Mouse (Mus musculus) spleen, adult 2 months (tissue): Measurements from ENCODE around the gene Maml3. TPM values are rescaled to one million over a fixed set of nuclear protein-coding genes. Genes with fewer than 3 reads are reported as not detected.

Experiments
- DNase-seq, 2 experiments: peaks; one replicate each; pipeline versions ENCODE4 v3.0.0 to v3.0.0-alpha.2; 2012 to 2021; ENCODE audit warnings: low spot score in 2 of 2, low read depth in 1 of 2
- H3K27ac ChIP-seq: fragments of 200-500 bp; 2 replicates; pipeline ENCODE4 v1.5.1; 2012; ENCODE audit warnings: low read length, inconsistent platforms; ENCODE audit not compliant: insufficient read depth
- H3K27me3 ChIP-seq: fragments of 200-500 bp; 2 replicates; pipeline ENCODE4 v1.6.1; 2012; ENCODE audit warnings: mild to moderate bottlenecking, moderate library complexity, low read length, inconsistent platforms; ENCODE audit not compliant: control insufficient read depth, insufficient read depth
- H3K36me3 ChIP-seq: fragments of 200-500 bp; 2 replicates; pipeline ENCODE4 v1.6.1; 2012; ENCODE audit warnings: mild to moderate bottlenecking, low read length, inconsistent platforms; ENCODE audit not compliant: control insufficient read depth, insufficient read depth
- H3K4me1 ChIP-seq: fragments of 200-500 bp; 2 replicates; pipeline ENCODE4 v1.6.1; 2011; ENCODE audit warnings: inconsistent platforms; ENCODE audit not compliant: control insufficient read depth, insufficient read depth, insufficient read length
- H3K4me3 ChIP-seq: fragments of 200-500 bp; 2 replicates; pipeline ENCODE4 v1.5.1; 2011; ENCODE audit warnings: mild to moderate bottlenecking, inconsistent platforms; ENCODE audit not compliant: insufficient read depth, insufficient read length; ENCODE audit errors: extremely low read depth
- CTCF ChIP-seq: fragments of 200-500 bp; IDR thresholded peaks from 2 replicates; pipeline ENCODE4 v1.5.1; 2011; ENCODE audit warnings: mild to moderate bottlenecking, inconsistent platforms; ENCODE audit not compliant: insufficient read depth, insufficient read length, insufficient replicate concordance; ENCODE audit errors: extremely low read depth
- POLR2A ChIP-seq: fragments of 200-500 bp; IDR thresholded peaks from 2 replicates; pipeline ENCODE4 v1.6.1; 2011; ENCODE audit warnings: low read depth, low read length, inconsistent platforms
- WGBS: fragments of 180-500 bp; shearing (Covaris S2); methylation state at CpG from one replicate; pipeline ENCODE4 v1.1.7; 2018; 5-methylcytosine and 5-hydroxymethylcytosine counted together
- polyA plus RNA-seq: library from polyadenylated mRNA; depleted of rRNA; stranded (reverse); fragments of >200 nt; gene quantifications from 2 replicates; pipeline ENCODE4 v1.2.3, GENCODE M21; 2012

Gene Maml3
- polyA plus RNA-seq, 1 experiment = 2.7 TPM

GRCm38 (mm10) chr3:52018103-52018439 is 86.8 kb downstream of the Maml3 start:
- Histone ChIP-seq H3K27ac (no peak overlapping the region), H3K27me3 (no peaks in the 10 kb centered on the region), H3K4me3 (no peak overlapping the region), H3K36me3 (no peaks in the 10 kb centered on the region), H3K4me1 (no peaks in the 10 kb centered on the region)
- WGBS = 75% methylated on average over 5 of the region's 5 CpGs
- TF ChIP-seq CTCF = no peak
- TF ChIP-seq POLR2A = no peak
- DNase-seq = no peak

DNA sequence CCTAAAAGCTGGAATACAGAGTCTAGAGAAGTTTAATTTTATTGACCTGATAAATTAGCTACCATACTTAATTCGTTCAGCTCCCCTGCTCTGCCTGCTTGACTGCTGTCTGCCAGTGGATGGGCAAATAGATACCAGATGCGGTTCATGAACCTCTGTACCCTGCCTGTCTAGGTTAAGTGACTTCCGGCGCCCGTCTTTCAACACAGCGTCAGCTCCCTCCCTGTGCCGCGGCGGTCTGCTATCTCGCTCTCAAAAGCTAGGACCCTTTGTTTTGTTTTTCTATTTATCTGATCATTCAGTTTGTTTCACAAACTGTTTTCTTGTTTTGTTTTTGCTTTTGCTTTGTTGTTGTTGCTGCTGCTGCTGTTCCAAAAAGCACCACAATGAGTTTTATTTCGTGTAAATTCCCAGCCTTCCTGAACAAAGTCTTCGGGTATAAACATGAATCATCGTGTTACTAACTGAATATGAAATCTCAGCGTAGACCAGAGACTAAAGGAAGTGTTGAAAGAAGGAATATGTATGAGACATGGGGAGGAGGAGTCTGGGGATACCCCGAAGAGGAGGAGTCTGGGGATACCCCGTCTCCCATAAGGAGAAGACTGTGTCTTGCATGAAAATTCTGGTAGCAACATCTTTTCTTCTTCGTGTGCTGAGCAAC is 87.3 kb downstream of the Maml3 start:
- peak overlapping the region; percentile 8; the same call in 1 of the 2 replicates for H3K4me3 ChIP-seq
- TF ChIP-seq CTCF (no peak), POLR2A (no peak)

DNA sequence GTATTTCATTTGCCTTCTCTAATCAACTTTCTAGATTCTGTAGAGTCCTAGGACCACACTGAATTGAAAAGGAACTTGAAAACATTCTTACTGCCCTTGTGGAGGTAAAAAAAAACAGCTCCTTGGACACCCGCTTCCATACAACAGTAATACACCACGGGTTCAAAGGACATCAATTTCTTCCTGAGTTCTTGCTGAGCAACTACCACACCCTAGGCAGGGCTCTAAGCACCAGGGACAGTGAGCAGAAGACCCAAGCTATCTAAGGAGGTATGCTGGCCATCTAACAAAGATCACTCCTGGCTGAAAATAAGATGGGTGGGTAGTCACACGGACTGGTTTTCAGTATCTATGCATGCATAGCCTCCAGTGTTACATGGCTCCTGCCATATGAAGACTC is 88.7 kb downstream of the Maml3 start:
- Histone ChIP-seq H3K4me1 (no peaks in the 10 kb centered on the region), H3K27me3 (no peaks in the 10 kb centered on the region), H3K27ac (no peak overlapping the region), H3K4me3 (no peak overlapping the region), H3K36me3 (no peaks in the 10 kb centered on the region)
- WGBS = 88% methylated on average over 3 of the region's 3 CpGs
- DNase-seq = no peak
- no peak for TF ChIP-seq POLR2A
- no peak for TF ChIP-seq CTCF

More for the DNA sequence above, 87.3 kb downstream of the Maml3 start:
- no peak for DNase-seq
- Histone ChIP-seq H3K36me3 (no peaks in the 10 kb centered on the region), H3K27me3 (no peaks in the 10 kb centered on the region), H3K27ac (no peak overlapping the region), H3K4me1 (no peaks in the 10 kb centered on the region)
- WGBS = 81% methylated on average over 17 of the region's 17 CpGs

- TF ChIP-seq CTCF = no peak
- TF ChIP-seq POLR2A = no peak
- DNase-seq = no peak
- Histone ChIP-seq H3K4me1 (no peaks in the 10 kb centered on the region), H3K4me3 (no peak overlapping the region), H3K27me3 (no peaks in the 10 kb centered on the region), H3K36me3 (no peaks in the 10 kb centered on the region), H3K27ac (no peak overlapping the region)
- WGBS = 87% methylated on average over 1 of the region's 1 CpGs
These were observed 89.3 kb downstream of the Maml3 start for GRCm38 (mm10) chr3:52015556-52015955.

DNA sequence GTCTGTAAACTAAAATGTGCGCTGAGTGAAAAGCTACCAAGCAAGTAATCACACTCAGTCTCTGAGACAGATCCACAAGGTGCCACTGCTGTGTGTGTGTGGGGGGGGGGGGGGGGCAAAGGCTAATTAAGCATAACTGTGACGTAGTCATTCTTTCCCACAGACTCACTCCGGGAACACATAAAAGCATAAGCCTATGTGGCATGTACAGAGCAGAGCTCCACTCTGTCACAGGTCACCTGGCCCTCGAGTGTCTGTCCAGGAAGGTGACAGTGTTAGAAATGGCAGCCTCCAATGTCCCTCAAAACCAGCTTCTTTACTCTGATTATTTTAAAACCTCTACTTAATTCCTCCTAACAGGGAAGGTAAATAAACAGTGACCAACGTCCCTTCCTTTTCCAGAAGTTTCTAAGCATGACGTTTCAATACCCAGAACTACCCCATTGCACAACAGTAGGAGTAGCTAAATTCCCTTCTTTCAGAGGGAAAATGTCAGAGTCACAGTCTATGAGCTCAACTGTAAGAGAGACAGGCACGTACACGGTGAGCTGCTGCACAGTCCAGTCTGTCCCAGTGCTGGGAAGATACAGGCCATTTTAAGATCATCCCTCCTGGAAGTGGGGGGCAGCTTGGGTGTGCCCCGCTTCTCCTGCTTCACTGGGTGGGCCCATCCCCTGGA is 93.7 kb downstream of the Maml3 start:
- 88% methylated on average over 9 of the region's 9 CpGs for WGBS
- Histone ChIP-seq H3K4me1 (peaks cover 2% of the 10 kb centered on the region; the same call in 1 of the 2 replicates), H3K36me3 (no peaks in the 10 kb centered on the region), H3K27me3 (no peaks in the 10 kb centered on the region), H3K27ac (no peak overlapping the region), H3K4me3 (no peak overlapping the region)
- DNase-seq = no peak
- no peak for TF ChIP-seq POLR2A
- TF ChIP-seq CTCF = no peak

DNA sequence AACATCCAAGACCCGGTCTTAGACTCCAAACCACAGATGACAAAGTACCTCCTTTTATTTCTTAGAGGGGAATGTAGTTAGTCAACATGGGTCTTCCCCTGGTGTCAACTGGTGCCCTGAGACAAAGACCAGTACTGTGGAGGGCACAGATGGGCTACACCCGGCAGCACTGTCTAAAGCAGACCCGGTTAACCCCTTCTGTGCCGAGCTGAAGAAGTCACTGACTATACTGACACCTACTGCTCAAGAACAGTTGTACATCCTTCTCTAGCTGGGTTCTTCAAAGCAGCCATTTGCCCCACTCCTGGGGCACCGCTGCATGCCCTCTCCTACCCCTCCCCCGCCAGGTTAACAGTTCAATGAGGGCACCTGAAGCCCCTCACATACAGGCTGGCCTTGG is 95.6 kb downstream of the Maml3 start:
- H3K4me3 ChIP-seq = no peak overlapping the region
- no peak for DNase-seq
- no peaks in the 10 kb centered on the region for H3K36me3 ChIP-seq
- no peak overlapping the region for H3K27ac ChIP-seq
- 33% methylated on average over 6 of the region's 6 CpGs for WGBS
- TF ChIP-seq CTCF (no peak), POLR2A (no peak)
- H3K27me3 ChIP-seq = no peaks in the 10 kb centered on the region
- peaks cover 2% of the 10 kb centered on the region; the same call in 1 of the 2 replicates for H3K4me1 ChIP-seq
